25 mouse cellular contexts compared by ENCODE assay signal in genomic region chr13:83638735-83639134, GRCm38 (mm10).
"Had no signal": no experiment of that assay in that cellular context is flagged by ENCODE, and none has a peak within 500 bp of the region (broad histone marks: within the 10 kb centered on the region; RNA-seq: fewer than 3 reads in every experiment).

No protein-coding gene starts in this region.

- H3K27ac ChIP-seq: heart, embryonic 10.5 days; hindbrain, embryonic 10.5 days; hindbrain, embryonic 12.5 days; hindbrain, embryonic 14.5 days; intestine, embryonic 15.5 days; kidney, embryonic 15.5 days; kidney, postnatal 0 days; limb, embryonic 13.5 days; limb, embryonic 15.5 days; liver, embryonic 13.5 days had no signal

- H3K9ac ChIP-seq: heart, embryonic 12.5 days; hindbrain, embryonic 12.5 days; hindbrain, embryonic 14.5 days; intestine, embryonic 15.5 days; kidney, embryonic 15.5 days; limb, embryonic 13.5 days; limb, embryonic 15.5 days; liver, embryonic 13.5 days had no signal

- ATAC-seq: hindbrain, embryonic 16.5 days; inflammation-experienced regulatory T-cells, adult 6 months; intestine, embryonic 15.5 days; intestine, postnatal 0 days had no signal

- H3K4me3 ChIP-seq: heart, embryonic 10.5 days; heart, embryonic 12.5 days; hindbrain, embryonic 10.5 days; hindbrain, embryonic 12.5 days; intestine, embryonic 15.5 days; kidney, embryonic 15.5 days; limb, embryonic 13.5 days; limb, embryonic 15.5 days; liver, embryonic 13.5 days had no signal

- H3K36me3 ChIP-seq: hindbrain, embryonic 10.5 days; hindbrain, embryonic 12.5 days; intestine, embryonic 15.5 days; kidney, embryonic 15.5 days; limb, embryonic 15.5 days; liver, embryonic 13.5 days had no signal

- DNase-seq: gastrocnemius, postnatal 14 days; heart, adult 18-20 months; heart, postnatal 10 days; heart, postnatal 4 days; kidney, adult 2 months; kidney, adult 9 months; kidney, postnatal 14 days; kidney, postnatal 36 days; layer of hippocampus, adult 9-11 months; layer of hippocampus, postnatal 36 days; left cerebral cortex, postnatal 4 days; liver, embryonic 13.5 days had no signal

- H3K27me3 ChIP-seq: heart, embryonic 12.5 days; hindbrain, embryonic 12.5 days; intestine, embryonic 15.5 days; kidney, embryonic 15.5 days; limb, embryonic 13.5 days; limb, embryonic 15.5 days; liver, embryonic 13.5 days had no signal

- H3K9me3 ChIP-seq: heart, embryonic 10.5 days; heart, embryonic 12.5 days; hindbrain, embryonic 10.5 days; hindbrain, embryonic 12.5 days; intestine, embryonic 15.5 days; kidney, embryonic 15.5 days; limb, embryonic 13.5 days; limb, embryonic 15.5 days; liver, embryonic 13.5 days had no signal

- H3K4me1 ChIP-seq: heart, embryonic 10.5 days; hindbrain, embryonic 10.5 days; hindbrain, embryonic 12.5 days; intestine, embryonic 15.5 days; kidney, embryonic 15.5 days; limb, embryonic 15.5 days; liver, embryonic 13.5 days had no signal

- H3K4me2 ChIP-seq: heart, embryonic 12.5 days; hindbrain, embryonic 12.5 days; hindbrain, embryonic 14.5 days; intestine, embryonic 15.5 days; kidney, embryonic 15.5 days; limb, embryonic 13.5 days; limb, embryonic 15.5 days; liver, embryonic 13.5 days had no signal
